Mouse (Mus musculus): ENCODE data around the gene Gm32687. TPM values are rescaled to one million over a fixed set of nuclear protein-coding genes. Genes with fewer than 3 reads are reported as not detected.
"Not testable (repeated sequence)": the region's sequence is repeated elsewhere in the genome, so short reads cannot be mapped to it uniquely, and the experiment has no call there.

The Gm32687 gene
- 2.6 and 4.7 TPM in 2 replicates for total RNA-seq (2014; rRNA removed)
- 5.6 and 6.4 TPM in 2 replicates for polyA plus RNA-seq (2015; fragmentation: Nextera tagmentation; extraction: Ambion mirVana)

- not testable (repeated sequence) for H3K9me3 ChIP-seq (ENCODE audit: low read length); DNase-seq (ENCODE audit: low spot score); H3K36me3 ChIP-seq (ENCODE audit: insufficient read depth, low read length); H3K4me1 ChIP-seq (ENCODE audit: insufficient read depth, low read length); H3K27me3 ChIP-seq (ENCODE audit: insufficient read depth, low read length); H3K4me3 ChIP-seq (ENCODE audit: low read length); H3K9ac ChIP-seq (replicated peaks; ENCODE audit: low read length); H3K27ac ChIP-seq; H3K4me2 ChIP-seq (ENCODE audit: low read depth, low read length)
- peak; percentile 100 for ATAC-seq
- 30% methylated on average over 3 of the region's 49 CpGs for WGBS
Observed at GRCm38 (mm10) chr10:81863409-81864407, at the start of gene Gm32687. Gm32687 (plus strand) TSS chr10:81863934.

DNA sequence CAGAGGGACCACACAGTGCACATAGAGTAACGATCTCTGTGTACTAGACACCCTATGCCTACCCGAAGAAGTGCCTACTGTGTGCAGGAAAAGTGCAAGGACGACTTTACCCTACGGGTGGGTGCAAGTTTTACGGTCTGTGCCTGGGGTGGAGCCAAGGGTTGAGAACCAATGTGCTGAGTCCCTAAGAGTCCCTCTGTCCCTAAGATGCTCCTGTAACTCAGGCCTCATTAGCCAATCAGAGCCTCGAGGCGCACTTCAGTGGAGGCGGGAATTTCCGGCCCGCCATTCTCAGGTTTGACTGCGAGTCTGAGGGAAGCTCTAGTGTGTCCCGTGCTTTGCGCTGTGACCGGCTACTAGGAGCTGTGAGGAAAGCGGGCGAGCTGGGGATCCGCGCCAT lies 17.5 kb upstream of the Gm32687 start:
- WGBS, result no CpG with 5 or more reads among the region's 18 CpGs
- not testable (repeated sequence) for DNase-seq (ENCODE audit: low spot score); H3K27me3 ChIP-seq (ENCODE audit: insufficient read depth, low read length); H3K4me3 ChIP-seq (ENCODE audit: low read length); H3K36me3 ChIP-seq (ENCODE audit: insufficient read depth, low read length); H3K27ac ChIP-seq; H3K4me2 ChIP-seq (ENCODE audit: low read depth, low read length); H3K4me1 ChIP-seq (ENCODE audit: insufficient read depth, low read length); H3K9me3 ChIP-seq (ENCODE audit: low read length); H3K9ac ChIP-seq (replicated peaks; ENCODE audit: low read length); ATAC-seq

GRCm38 (mm10) chr10:81929842-81930743 lies 66.4 kb downstream of the Gm32687 start, which contains the start of gene Zfp781:
Zfp781 (minus strand) TSS chr10:81930480.
- H3K4me3 ChIP-seq (ENCODE audit: low read length); H3K36me3 ChIP-seq (ENCODE audit: insufficient read depth, low read length); H3K4me1 ChIP-seq (ENCODE audit: insufficient read depth, low read length); H3K9ac ChIP-seq (replicated peaks; ENCODE audit: low read length); H3K9me3 ChIP-seq (ENCODE audit: low read length); DNase-seq (ENCODE audit: low spot score); H3K4me2 ChIP-seq (ENCODE audit: low read depth, low read length); H3K27me3 ChIP-seq (ENCODE audit: insufficient read depth, low read length); H3K27ac ChIP-seq: not testable (repeated sequence)
- no CpG with 5 or more reads among the region's 43 CpGs for WGBS
- ATAC-seq, result peak; percentile 99

Other genes with a start within 250 kb of the Gm32687 start
- gene Sirt6, start 236.1 kb upstream of the Gm32687 start, total RNA-seq (2014; rRNA removed), result 22.4 and 31.5 TPM in 2 replicates
- 39.0 and 40.9 TPM in 2 replicates for gene Sirt6, start 236.1 kb upstream of the Gm32687 start, polyA plus RNA-seq (2015; fragmentation: Nextera tagmentation; extraction: Ambion mirVana)
- gene Ankrd24, start 235.4 kb upstream of the Gm32687 start, total RNA-seq (2014; rRNA removed), result 58.5 and 73.9 TPM in 2 replicates
- gene Ankrd24, start 235.4 kb upstream of the Gm32687 start, polyA plus RNA-seq (2015; fragmentation: Nextera tagmentation; extraction: Ambion mirVana), result 17.7 and 18.6 TPM in 2 replicates
- gene Gm10778, start 214.9 kb upstream of the Gm32687 start, total RNA-seq (2014; rRNA removed), result 3.0 and 4.5 TPM in 2 replicates
- 2.7 and 2.9 TPM in 2 replicates for gene Gm10778, start 214.9 kb upstream of the Gm32687 start, polyA plus RNA-seq (2015; fragmentation: Nextera tagmentation; extraction: Ambion mirVana)
- gene Zfp433, start 159.1 kb upstream of the Gm32687 start, total RNA-seq (2014; rRNA removed), result 4.3 and 5.0 TPM in 2 replicates
- 10.1 and 10.5 TPM in 2 replicates for gene Zfp433, start 159.1 kb upstream of the Gm32687 start, polyA plus RNA-seq (2015; fragmentation: Nextera tagmentation; extraction: Ambion mirVana)
- 5.1 and 16.5 TPM in 2 replicates for gene Gm3055, start 92.8 kb upstream of the Gm32687 start, total RNA-seq (2014; rRNA removed)
- gene Gm3055, start 92.8 kb upstream of the Gm32687 start, polyA plus RNA-seq (2015; fragmentation: Nextera tagmentation; extraction: Ambion mirVana), result 7.7 and 8.7 TPM in 2 replicates
- 1.3 TPM in 1 of 2 replicates, not detected in the other for gene Gm4767, start 51.7 kb upstream of the Gm32687 start, total RNA-seq (2014; rRNA removed)
- 2.0 and 2.8 TPM in 2 replicates for gene Gm4767, start 51.7 kb upstream of the Gm32687 start, polyA plus RNA-seq (2015; fragmentation: Nextera tagmentation; extraction: Ambion mirVana)
- gene Zfp781, start 66.5 kb downstream of the Gm32687 start, total RNA-seq (2014; rRNA removed), result 5.8 and 6.0 TPM in 2 replicates
- 3.8 and 4.1 TPM in 2 replicates for gene Zfp781, start 66.5 kb downstream of the Gm32687 start, polyA plus RNA-seq (2015; fragmentation: Nextera tagmentation; extraction: Ambion mirVana)
- 6.5 and 7.8 TPM in 2 replicates for gene Zfp873, start 184.2 kb downstream of the Gm32687 start, total RNA-seq (2014; rRNA removed)
- gene Zfp873, start 184.2 kb downstream of the Gm32687 start, polyA plus RNA-seq (2015; fragmentation: Nextera tagmentation; extraction: Ambion mirVana), result 8.1 and 8.2 TPM in 2 replicates
- gene BC024063, start 219.4 kb downstream of the Gm32687 start, total RNA-seq (2014; rRNA removed), result 1.9 and 2.1 TPM in 2 replicates
- gene BC024063, start 219.4 kb downstream of the Gm32687 start, polyA plus RNA-seq (2015; fragmentation: Nextera tagmentation; extraction: Ambion mirVana), result 2.6 and 3.4 TPM in 2 replicates

All from hindbrain, postnatal 0 days (tissue).